Mouse (Mus musculus) neural tube, embryonic 12.5 days (tissue): Measurements from ENCODE around the gene Tfe3. TPM values are rescaled to one million over a fixed set of nuclear protein-coding genes. Genes with fewer than 3 reads are reported as not detected.

ENCODE experiments used
- ATAC-seq: fragments of 200-750 bp; cut with Nextera tagmentation; 2 replicates; pipeline ENCODE4 v1.8.0; 2017; ENCODE audit warnings: low read depth, mild to moderate bottlenecking, moderate TSS enrichment, moderate library complexity; ENCODE audit not compliant: low FRiP score
- H3K27ac ChIP-seq: fragments of 300-500 bp; sonication (generic); 2 replicates; pipeline ENCODE4 v1.5.1; 2016
- H3K27me3 ChIP-seq: fragments of 300-500 bp; sonication (generic); replicated peaks from 2 replicates; pipeline ENCODE4 v1.6.1; 2016; ENCODE audit warnings: mild to moderate bottlenecking
- H3K36me3 ChIP-seq: fragments of 300-500 bp; sonication (generic); 2 replicates; pipeline ENCODE4 v1.6.1; 2016; ENCODE audit warnings: mild to moderate bottlenecking
- H3K4me1 ChIP-seq: fragments of 300-500 bp; sonication (generic); 2 replicates; pipeline ENCODE4 v1.6.1; 2016
- H3K4me2 ChIP-seq: fragments of 300-500 bp; sonication (generic); replicated peaks from 2 replicates; pipeline ENCODE4 v1.6.1; 2016; ENCODE audit warnings: mild to moderate bottlenecking
- H3K4me3 ChIP-seq: fragments of 300-500 bp; sonication (generic); 2 replicates; pipeline ENCODE4 v1.5.1; 2016
- H3K9ac ChIP-seq: fragments of 300-500 bp; sonication (generic); 2 replicates; pipeline ENCODE4 v1.6.1; 2016; ENCODE audit warnings: mild to moderate bottlenecking
- H3K9me3 ChIP-seq: fragments of 300-500 bp; sonication (generic); 2 replicates; pipeline ENCODE4 v1.6.1; 2016; ENCODE audit warnings: mild to moderate bottlenecking
- WGBS: fragments of 180-500 bp; shearing (Covaris S2); methylation state at CpG from one replicate; pipeline ENCODE4 v1.1.7; 2016; 5-methylcytosine and 5-hydroxymethylcytosine counted together
- polyA plus RNA-seq: library from polyadenylated mRNA; unstranded; fragments of >200 nt; fragmentation: Nextera tagmentation; extraction: Ambion mirVana; gene quantifications from 2 replicates; pipeline ENCODE4 v1.2.1, GENCODE M21; 2016

Gene Tfe3
- polyA plus RNA-seq, 1 experiment from 2014 or later, result 35.5 TPM

GRCm38 (mm10) chrX:7763631-7764393, 1.5 kb downstream of the Tfe3 start:
- H3K4me1 ChIP-seq, result peaks cover 9% of the 10 kb centered on the region; the same call in 1 of the 2 replicates
- H3K36me3 ChIP-seq, result peaks cover 18% of the 10 kb centered on the region; the same call in 1 of the 2 replicates
- H3K27ac ChIP-seq, result no peak overlapping the region
- WGBS, result 19% methylated on average over 22 of the region's 22 CpGs
- ATAC-seq, result no peak
- peak overlapping the region; percentile 69 for H3K4me2 ChIP-seq
- peak overlapping the region; percentile 57 for H3K4me3 ChIP-seq
- no peaks in the 10 kb centered on the region for H3K9me3 ChIP-seq
- H3K9ac ChIP-seq, result peak overlapping the region; percentile 60
- H3K27me3 ChIP-seq, result no peaks in the 10 kb centered on the region

GRCm38 (mm10) chrX:7764657-7765280, 2.4 kb downstream of the Tfe3 start:
- Histone ChIP-seq H3K27ac (no peak overlapping the region), H3K9me3 (no peaks in the 10 kb centered on the region), H3K4me1 (peaks cover 9% of the 10 kb centered on the region; the same call in 1 of the 2 replicates), H3K9ac (no peak overlapping the region; the same call in none of the 2 replicates), H3K4me2 (peak overlapping the region; percentile 69), H3K4me3 (peak overlapping the region; percentile 57), H3K36me3 (peaks cover 18% of the 10 kb centered on the region; the same call in 1 of the 2 replicates), H3K27me3 (no peaks in the 10 kb centered on the region)
- ATAC-seq, result no peak
- WGBS, result 22% methylated on average over 8 of the region's 9 CpGs

- Histone ChIP-seq H3K9ac (no peak overlapping the region; the same call in 1 of the 2 replicates), H3K4me2 (peak overlapping the region; percentile 69), H3K27me3 (no peaks in the 10 kb centered on the region), H3K27ac (no peak overlapping the region), H3K4me1 (peaks cover 9% of the 10 kb centered on the region; the same call in 1 of the 2 replicates), H3K4me3 (peak overlapping the region; percentile 18), H3K36me3 (peaks cover 22% of the 10 kb centered on the region; the same call in 1 of the 2 replicates), H3K9me3 (no peaks in the 10 kb centered on the region)
- no peak for ATAC-seq
- 18% methylated on average over 11 of the region's 13 CpGs for WGBS
Measured at GRCm38 (mm10) chrX:7765281-7765670, 2.9 kb downstream of the Tfe3 start.

- 21% methylated on average over 11 of the region's 11 CpGs for WGBS
- no peaks in the 10 kb centered on the region for H3K27me3 ChIP-seq
- peaks cover 27% of the 10 kb centered on the region for H3K36me3 ChIP-seq
- H3K4me1 ChIP-seq, result peaks cover 9% of the 10 kb centered on the region; the same call in 1 of the 2 replicates
- H3K4me3 ChIP-seq, result peak overlapping the region; percentile 18
- no peaks in the 10 kb centered on the region for H3K9me3 ChIP-seq
- H3K27ac ChIP-seq, result no peak overlapping the region
- peak overlapping the region; percentile 69 for H3K4me2 ChIP-seq
- no peak overlapping the region for H3K9ac ChIP-seq
- no peak for ATAC-seq
Measured at GRCm38 (mm10) chrX:7765764-7766163, 3.4 kb downstream of the Tfe3 start.

- peaks cover 9% of the 10 kb centered on the region; the same call in 1 of the 2 replicates for H3K4me1 ChIP-seq
- H3K27me3 ChIP-seq, result no peaks in the 10 kb centered on the region
- H3K9ac ChIP-seq, result no peak overlapping the region
- peaks cover 42% of the 10 kb centered on the region for H3K36me3 ChIP-seq
- H3K27ac ChIP-seq, result no peak overlapping the region
- 89% methylated on average over 7 of the region's 7 CpGs for WGBS
- no peak overlapping the region for H3K4me3 ChIP-seq
- no peaks in the 10 kb centered on the region for H3K9me3 ChIP-seq
- no peak for ATAC-seq
- no peak overlapping the region for H3K4me2 ChIP-seq
Measured at GRCm38 (mm10) chrX:7769302-7770017, 7.1 kb downstream of the Tfe3 start.

- H3K36me3 ChIP-seq, result peaks cover 29% of the 10 kb centered on the region
- H3K27ac ChIP-seq, result no peak overlapping the region
- no peak overlapping the region for H3K4me3 ChIP-seq
- no peaks in the 10 kb centered on the region for H3K4me1 ChIP-seq
- 53% methylated on average over 2 of the region's 2 CpGs for WGBS
- ATAC-seq, result no peak
- no peak overlapping the region for H3K9ac ChIP-seq
- H3K4me2 ChIP-seq, result no peak overlapping the region
- H3K9me3 ChIP-seq, result no peaks in the 10 kb centered on the region
- H3K27me3 ChIP-seq, result no peaks in the 10 kb centered on the region
Measured at GRCm38 (mm10) chrX:7772766-7773165, 10.4 kb downstream of the Tfe3 start.

- Histone ChIP-seq H3K9ac (no peak overlapping the region), H3K4me2 (no peak overlapping the region), H3K27me3 (no peaks in the 10 kb centered on the region), H3K9me3 (no peaks in the 10 kb centered on the region), H3K36me3 (peaks cover 17% of the 10 kb centered on the region), H3K27ac (no peak overlapping the region), H3K4me1 (no peaks in the 10 kb centered on the region), H3K4me3 (no peak overlapping the region)
- ATAC-seq, result no peak
- WGBS, result 78% methylated on average over 9 of the region's 9 CpGs
Measured at GRCm38 (mm10) chrX:7775501-7776205, 13.3 kb downstream of the Tfe3 start.

- H3K27ac ChIP-seq, result no peak overlapping the region
- no peak overlapping the region for H3K9ac ChIP-seq
- H3K27me3 ChIP-seq, result no peaks in the 10 kb centered on the region
- H3K36me3 ChIP-seq, result peaks cover 13% of the 10 kb centered on the region
- ATAC-seq, result peak; percentile 56; the same call in 1 of the 2 replicates
- WGBS, result 48% methylated on average over 8 of the region's 8 CpGs
- H3K9me3 ChIP-seq, result no peaks in the 10 kb centered on the region
- H3K4me1 ChIP-seq, result no peaks in the 10 kb centered on the region
- no peak overlapping the region for H3K4me3 ChIP-seq
- no peak overlapping the region for H3K4me2 ChIP-seq
Measured at GRCm38 (mm10) chrX:7776329-7777082, 14.1 kb downstream of the Tfe3 start.

- Histone ChIP-seq H3K36me3 (peaks cover 4% of the 10 kb centered on the region), H3K4me1 (no peaks in the 10 kb centered on the region), H3K9ac (no peak overlapping the region), H3K27ac (no peak overlapping the region), H3K27me3 (no peaks in the 10 kb centered on the region), H3K4me2 (no peak overlapping the region), H3K9me3 (no peaks in the 10 kb centered on the region), H3K4me3 (no peak overlapping the region)
- no peak for ATAC-seq
- 77% methylated on average over 7 of the region's 7 CpGs for whole genome bisulfite sequencing
Measured at GRCm38 (mm10) chrX:7778450-7779244, 16.3 kb downstream of the Tfe3 start.

GRCm38 (mm10) chrX:7779294-7779693, 16.9 kb downstream of the Tfe3 start:
- ATAC-seq, result no peak

More at GRCm38 (mm10) chrX:7779294-7779693, 16.9 kb downstream of the Tfe3 start:
- Histone ChIP-seq H3K36me3 (no peaks in the 10 kb centered on the region), H3K27me3 (no peaks in the 10 kb centered on the region), H3K4me1 (no peaks in the 10 kb centered on the region), H3K9ac (no peak overlapping the region), H3K4me2 (no peak overlapping the region), H3K9me3 (no peaks in the 10 kb centered on the region), H3K27ac (no peak overlapping the region), H3K4me3 (no peak overlapping the region)
- WGBS, result 13% methylated on average over 3 of the region's 3 CpGs
